Mouse (Mus musculus): ENCODE results near the gene Ncan. TPM values are rescaled to one million over a fixed set of nuclear protein-coding genes. Genes with fewer than 3 reads are reported as not detected.

The Ncan gene
- polyA plus RNA-seq, 1 experiment from 2014 or later = 193 TPM

DNA sequence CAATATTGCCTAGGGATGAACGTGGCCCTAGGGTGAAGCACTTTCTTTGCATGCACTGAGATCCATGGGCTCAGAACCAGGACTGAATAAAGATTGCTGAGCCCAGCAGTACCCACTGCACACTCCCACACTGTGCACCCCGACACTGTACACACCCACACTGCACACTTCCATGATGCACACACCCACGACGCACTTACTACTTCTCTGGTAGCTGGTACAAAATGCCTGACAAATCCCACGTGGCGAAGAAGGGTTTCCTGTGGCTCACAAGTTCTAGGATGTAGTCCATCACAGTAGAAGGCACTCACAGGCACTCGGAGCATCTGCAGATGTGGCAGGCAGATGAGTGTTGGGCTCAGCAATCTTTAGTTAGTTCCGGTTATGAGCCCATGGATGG, 4.3 kb upstream of the Ncan start:
- Histone ChIP-seq H3K9me3 (no peaks in the 10 kb centered on the region), H3K4me1 (replicated peaks) (0 out of 2 replicates have a peak, but pooled peaks cover 5% of the 10 kb centered on the region)
- 68% methylated on average over 8 of the region's 8 CpGs for WGBS

GRCm38 (mm10) chr8:70122863-70123262, 2.2 kb upstream of the Ncan start:
- Histone ChIP-seq H3K9me3 (no peaks in the 10 kb centered on the region), H3K27ac (replicated peaks) (no peak overlapping the region), H3K9ac (no peak overlapping the region), H3K4me2 (no peak overlapping the region), H3K36me3 (no peaks in the 10 kb centered on the region), H3K4me3 (no peak overlapping the region), H3K27me3 (no peaks in the 10 kb centered on the region), H3K4me1 (replicated peaks) (peaks cover 9% of the 10 kb centered on the region)
- WGBS = 59% methylated on average over 2 of the region's 2 CpGs
- ATAC-seq (ENCODE audit: low FRiP score, low read depth) = no peak

More for the DNA sequence above, 4.3 kb upstream of the Ncan start:
- H3K4me3 ChIP-seq = no peak overlapping the region
- no peak overlapping the region for H3K9ac ChIP-seq
- no peaks in the 10 kb centered on the region for H3K36me3 ChIP-seq
- no peak for ATAC-seq (ENCODE audit: low FRiP score, low read depth)
- no peak overlapping the region for H3K4me2 ChIP-seq
- H3K27ac ChIP-seq (replicated peaks) = no peak overlapping the region
- no peaks in the 10 kb centered on the region for H3K27me3 ChIP-seq

DNA sequence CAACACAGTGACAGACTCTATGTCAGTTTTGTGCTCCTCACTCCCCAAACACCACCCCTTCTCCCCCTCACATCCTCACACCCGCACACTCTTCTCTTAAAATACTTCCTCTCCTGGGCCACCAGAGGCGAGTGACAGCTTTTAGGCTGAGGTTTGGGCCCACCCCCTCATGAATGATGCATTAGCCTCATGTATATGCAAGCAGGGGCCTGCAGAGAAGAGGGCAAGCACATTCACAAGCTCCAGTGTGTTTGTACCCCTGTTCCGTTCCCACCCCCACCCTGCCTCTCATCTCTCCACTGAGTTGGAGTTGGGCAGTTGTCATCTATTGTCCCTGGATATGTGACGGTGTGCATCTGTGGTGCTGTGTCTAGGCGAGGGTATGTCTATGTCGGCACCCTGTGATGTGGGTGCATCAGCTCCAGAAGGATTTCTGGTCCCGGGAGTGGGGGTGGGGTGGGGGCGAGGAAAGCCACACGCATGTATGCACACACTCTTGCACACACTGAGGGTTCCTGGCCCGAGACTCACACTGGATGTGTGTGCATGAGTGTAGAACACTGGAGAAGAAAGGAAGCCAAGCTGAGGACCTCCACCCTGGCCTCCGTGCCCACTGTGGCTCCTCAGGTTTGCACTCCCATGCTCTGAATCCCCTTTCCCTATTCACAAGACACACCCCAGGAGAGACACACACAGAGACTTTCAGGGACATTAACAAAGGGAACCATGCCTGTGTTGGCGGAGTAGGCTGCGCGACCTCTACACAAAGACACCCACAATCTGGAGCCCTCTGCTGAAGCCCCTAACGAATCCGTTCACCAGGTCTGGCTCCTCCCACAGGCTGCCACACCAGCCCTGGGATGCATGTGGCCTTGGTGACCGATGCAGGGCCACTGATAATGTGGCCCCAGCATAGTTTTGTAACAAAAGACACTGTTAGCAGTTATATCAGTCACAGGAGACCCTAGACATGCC, 1.7 kb downstream of the Ncan start:
- H3K27me3 ChIP-seq = no peaks in the 10 kb centered on the region
- H3K4me3 ChIP-seq = peak overlapping the region; percentile 58
- peak; percentile 79 for ATAC-seq (ENCODE audit: low FRiP score, low read depth)
- H3K9me3 ChIP-seq = no peaks in the 10 kb centered on the region
- H3K4me1 ChIP-seq (replicated peaks) = peaks cover 29% of the 10 kb centered on the region
- peaks cover 16% of the 10 kb centered on the region for H3K36me3 ChIP-seq
- H3K4me2 ChIP-seq = peak overlapping the region; percentile 62
- peak overlapping the region; percentile 77 for H3K9ac ChIP-seq
- WGBS = 4% methylated on average over 17 of the region's 17 CpGs
- H3K27ac ChIP-seq (replicated peaks) = peak overlapping the region; percentile 89

- WGBS = 14% methylated on average over 9 of the region's 9 CpGs
- no peak overlapping the region for H3K9ac ChIP-seq
- peak overlapping the region; percentile 58 for H3K4me3 ChIP-seq
- no peaks in the 10 kb centered on the region for H3K27me3 ChIP-seq
- H3K27ac ChIP-seq (replicated peaks) = no peak overlapping the region
- no peaks in the 10 kb centered on the region for H3K9me3 ChIP-seq
- peaks cover 33% of the 10 kb centered on the region for H3K4me1 ChIP-seq (replicated peaks)
- H3K36me3 ChIP-seq = peaks cover 25% of the 10 kb centered on the region
- peak overlapping the region; percentile 62 for H3K4me2 ChIP-seq
- no peak for ATAC-seq (ENCODE audit: low FRiP score, low read depth)
Measured at GRCm38 (mm10) chr8:70117611-70118010, 3.1 kb downstream of the Ncan start.

DNA sequence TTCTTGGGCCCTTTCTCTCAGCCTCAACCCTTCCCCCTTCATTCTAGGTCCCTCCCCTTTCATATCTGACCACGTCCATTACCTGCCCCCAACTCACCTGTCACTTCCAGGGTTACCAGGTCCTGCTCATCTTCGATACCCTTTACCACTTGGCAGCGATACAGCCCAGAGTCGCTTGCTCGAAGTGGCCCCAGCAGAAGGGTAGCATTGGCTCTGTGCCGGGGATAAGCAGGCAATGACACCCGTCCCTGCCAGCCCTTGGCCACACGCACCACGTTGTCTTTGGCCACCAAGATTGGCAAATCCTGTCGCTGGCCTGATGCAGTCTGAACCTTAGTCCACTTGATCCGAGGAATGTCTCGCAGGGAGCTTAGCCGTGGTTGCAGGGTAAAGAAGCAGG, 5.8 kb downstream of the Ncan start:
- H3K27me3 ChIP-seq = no peaks in the 10 kb centered on the region
- H3K27ac ChIP-seq (replicated peaks) = no peak overlapping the region
- no peaks in the 10 kb centered on the region for H3K9me3 ChIP-seq
- no peak overlapping the region for H3K4me3 ChIP-seq
- ATAC-seq (ENCODE audit: low FRiP score, low read depth) = no peak
- H3K4me1 ChIP-seq (replicated peaks) = peaks cover 44% of the 10 kb centered on the region
- WGBS = 71% methylated on average over 13 of the region's 13 CpGs
- H3K4me2 ChIP-seq = no peak overlapping the region
- H3K36me3 ChIP-seq = peaks cover 45% of the 10 kb centered on the region
- no peak overlapping the region for H3K9ac ChIP-seq

DNA sequence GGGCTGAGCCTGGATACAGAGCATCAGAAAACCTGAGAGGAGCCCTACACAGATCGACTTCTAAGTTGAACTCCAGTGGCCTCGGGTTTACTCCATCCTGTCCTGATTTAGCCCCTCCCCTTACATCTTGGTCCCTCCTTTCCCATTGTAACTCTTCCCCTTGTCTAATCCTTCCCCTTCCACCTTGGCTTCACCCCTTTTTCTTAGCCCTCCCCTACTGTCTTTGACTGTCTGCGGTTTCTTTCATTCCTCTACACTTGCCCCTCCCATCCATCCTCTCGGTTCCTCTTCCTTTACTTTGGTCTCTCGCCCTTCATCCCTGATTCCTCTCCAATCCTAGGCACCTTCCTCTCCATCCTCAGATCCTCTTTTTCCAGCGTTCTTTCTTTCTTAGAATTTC, 6.2 kb downstream of the Ncan start:
- 21% methylated on average over 6 of the region's 6 CpGs for WGBS
- no peaks in the 10 kb centered on the region for H3K9me3 ChIP-seq
- no peaks in the 10 kb centered on the region for H3K27me3 ChIP-seq
- no peak overlapping the region for H3K4me3 ChIP-seq
- no peak overlapping the region for H3K9ac ChIP-seq
- no peak overlapping the region for H3K4me2 ChIP-seq
- H3K36me3 ChIP-seq = peaks cover 49% of the 10 kb centered on the region
- no peak for ATAC-seq (ENCODE audit: low FRiP score, low read depth)
- peaks cover 47% of the 10 kb centered on the region for H3K4me1 ChIP-seq (replicated peaks)
- H3K27ac ChIP-seq (replicated peaks) = no peak overlapping the region

DNA sequence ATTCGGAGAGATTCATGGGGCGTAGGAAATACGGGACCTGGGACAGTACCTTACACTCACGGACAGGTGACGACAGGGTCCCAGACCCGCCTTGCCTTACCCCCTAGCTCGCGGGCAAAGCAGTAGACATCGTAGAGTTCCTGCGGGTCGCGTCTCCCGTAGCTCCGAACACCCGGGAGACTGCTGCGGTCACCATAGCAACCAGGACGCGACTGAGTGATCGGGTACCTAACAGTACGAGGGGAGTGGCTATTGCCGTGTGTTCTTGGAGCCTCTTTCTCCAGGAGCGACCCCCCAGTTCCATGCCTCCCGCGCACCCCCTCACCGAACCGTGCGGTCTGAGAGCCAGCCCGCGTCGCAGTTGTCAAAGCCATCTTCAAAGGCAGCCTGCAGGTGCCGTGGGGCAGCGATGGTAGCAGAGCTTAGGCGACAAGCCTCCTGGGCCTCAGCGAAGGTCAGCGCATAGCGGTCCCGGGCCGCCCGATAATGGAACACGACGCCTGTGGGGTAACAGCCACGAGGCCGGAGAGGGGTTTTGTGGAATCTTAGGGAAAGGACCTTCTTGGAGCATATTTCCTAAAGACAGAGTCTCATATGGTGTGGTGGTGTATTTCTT, 8.2 kb downstream of the Ncan start:
- WGBS = 9% methylated on average over 43 of the region's 43 CpGs
- Histone ChIP-seq H3K9me3 (no peaks in the 10 kb centered on the region), H3K4me1 (replicated peaks) (peaks cover 36% of the 10 kb centered on the region), H3K4me3 (no peak overlapping the region), H3K27me3 (no peaks in the 10 kb centered on the region), H3K4me2 (peak overlapping the region; percentile 9; the same call in 1 of the 2 replicates), H3K36me3 (peaks cover 68% of the 10 kb centered on the region), H3K27ac (replicated peaks) (no peak overlapping the region), H3K9ac (peak overlapping the region; percentile 12; the same call in 1 of the 2 replicates)
- no peak for ATAC-seq (ENCODE audit: low FRiP score, low read depth)

- Histone ChIP-seq H3K9ac (no peak overlapping the region), H3K4me3 (no peak overlapping the region), H3K36me3 (peaks cover 77% of the 10 kb centered on the region), H3K27me3 (no peaks in the 10 kb centered on the region), H3K27ac (replicated peaks) (no peak overlapping the region), H3K4me2 (no peak overlapping the region), H3K9me3 (no peaks in the 10 kb centered on the region), H3K4me1 (replicated peaks) (peaks cover 24% of the 10 kb centered on the region)
- ATAC-seq (ENCODE audit: low FRiP score, low read depth) = peak; percentile 4; the same call in 1 of the 2 replicates
- WGBS = 58% methylated on average over 23 of the region's 23 CpGs
Measured at GRCm38 (mm10) chr8:70111192-70111795, 9.4 kb downstream of the Ncan start.

DNA sequence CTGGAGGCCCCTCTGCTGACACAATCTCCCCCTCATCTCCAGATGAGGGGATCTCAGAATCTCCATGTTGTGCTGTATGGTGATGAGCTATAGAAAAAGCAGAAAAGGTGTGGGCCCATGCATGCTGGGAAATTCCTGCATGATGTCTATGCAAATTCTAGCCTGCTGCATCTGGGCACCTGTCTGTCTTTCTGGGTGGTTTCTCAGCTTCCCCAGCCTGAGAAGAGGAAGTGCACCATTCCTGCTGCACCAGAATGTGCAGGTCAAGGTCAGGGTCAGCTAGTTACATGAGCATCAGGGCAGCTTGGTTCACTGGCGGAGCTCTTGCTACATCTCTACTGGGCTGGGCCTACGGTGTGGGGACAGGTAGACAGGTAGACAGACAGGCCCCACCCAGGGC, 10.2 kb downstream of the Ncan start:
- Histone ChIP-seq H3K9me3 (no peaks in the 10 kb centered on the region), H3K4me2 (no peak overlapping the region), H3K4me1 (replicated peaks) (peaks cover 24% of the 10 kb centered on the region), H3K27me3 (no peaks in the 10 kb centered on the region), H3K4me3 (no peak overlapping the region), H3K9ac (no peak overlapping the region), H3K36me3 (peaks cover 81% of the 10 kb centered on the region), H3K27ac (replicated peaks) (no peak overlapping the region)
- 94% methylated on average over 2 of the region's 2 CpGs for WGBS
- ATAC-seq (ENCODE audit: low FRiP score, low read depth) = no peak

DNA sequence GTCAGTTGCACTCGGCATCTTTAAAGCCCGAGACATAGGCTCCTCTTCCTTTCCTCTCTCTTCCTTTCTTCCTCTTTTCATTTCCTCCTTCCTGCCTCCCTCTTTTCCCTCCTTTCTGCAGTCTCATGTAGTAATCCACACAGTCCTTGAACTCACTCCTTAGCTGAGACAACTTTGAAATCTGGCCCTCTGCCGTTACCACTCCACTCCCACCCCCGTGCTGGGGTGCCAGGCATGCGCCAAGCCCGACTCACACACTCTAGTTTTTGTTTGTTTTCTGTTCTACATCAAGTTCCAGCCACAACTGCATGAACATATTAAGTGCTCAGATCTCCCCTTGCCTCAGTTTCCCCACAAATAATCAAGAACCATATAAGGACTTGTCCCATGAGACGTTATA, 15.8 kb downstream of the Ncan start:
- Histone ChIP-seq H3K27ac (replicated peaks) (no peak overlapping the region), H3K27me3 (no peaks in the 10 kb centered on the region), H3K9ac (no peak overlapping the region), H3K4me3 (no peak overlapping the region), H3K36me3 (peaks cover 71% of the 10 kb centered on the region), H3K9me3 (no peaks in the 10 kb centered on the region), H3K4me2 (no peak overlapping the region), H3K4me1 (replicated peaks) (0 out of 2 replicates have a peak, but pooled peaks cover 4% of the 10 kb centered on the region)
- WGBS = 79% methylated on average over 7 of the region's 7 CpGs
- ATAC-seq (ENCODE audit: low FRiP score, low read depth) = no peak

- H3K27me3 ChIP-seq = no peaks in the 10 kb centered on the region
- peaks cover 70% of the 10 kb centered on the region for H3K36me3 ChIP-seq
- WGBS = 18% methylated on average over 6 of the region's 6 CpGs
- H3K9me3 ChIP-seq = no peaks in the 10 kb centered on the region
- no peak overlapping the region for H3K4me3 ChIP-seq
- ATAC-seq (ENCODE audit: low FRiP score, low read depth) = 0 out of 2 replicates have a peak, but pooled peaks have one; percentile 55
- no peak overlapping the region for H3K4me2 ChIP-seq
- 0 out of 2 replicates have a peak, but pooled peaks cover under 1% of the 10 kb centered on the region for H3K4me1 ChIP-seq (replicated peaks)
- no peak overlapping the region for H3K9ac ChIP-seq
- H3K27ac ChIP-seq (replicated peaks) = no peak overlapping the region
Measured at GRCm38 (mm10) chr8:70104506-70104905, 16.2 kb downstream of the Ncan start.

GRCm38 (mm10) chr8:70100241-70100640, 20.4 kb downstream of the Ncan start:
- WGBS = 92% methylated on average over 8 of the region's 8 CpGs

More at GRCm38 (mm10) chr8:70100241-70100640, 20.4 kb downstream of the Ncan start:
- ATAC-seq (ENCODE audit: low FRiP score, low read depth) = no peak
- peaks cover 76% of the 10 kb centered on the region for H3K36me3 ChIP-seq
- H3K27me3 ChIP-seq = no peaks in the 10 kb centered on the region
- H3K4me1 ChIP-seq (replicated peaks) = no peaks in the 10 kb centered on the region
- H3K27ac ChIP-seq (replicated peaks) = no peak overlapping the region
- H3K9ac ChIP-seq = no peak overlapping the region
- no peak overlapping the region for H3K4me3 ChIP-seq
- no peaks in the 10 kb centered on the region for H3K9me3 ChIP-seq
- no peak overlapping the region for H3K4me2 ChIP-seq
